Mouse (Mus musculus) right cerebral cortex, postnatal 4 days (tissue): ENCODE measurements around the gene Eno3.
A peak's percentile ranks its signal among the peaks of the same experiment; 100 is the strongest.

ENCODE experiments used
- DNase-seq: peaks from one replicate; pipeline ENCODE4 v3.0.0-alpha.2; 2022

Eno3 gene

GRCm38 (mm10) chr11:70658521-70658920, 1.5 kb downstream of the Eno3 start:
- no peak for DNase-seq

GRCm38 (mm10) chr11:70658942-70659341, 1.9 kb downstream of the Eno3 start:
- DNase-seq: no peak

- DNase-seq: no peak
These were observed 3.6 kb downstream of the Eno3 start for GRCm38 (mm10) chr11:70660571-70660970.

GRCm38 (mm10) chr11:70663101-70663500, 6.1 kb downstream of the Eno3 start:
- no peak for DNase-seq

- DNase-seq: no peak
These were observed 7.0 kb downstream of the Eno3 start for GRCm38 (mm10) chr11:70663957-70664356.

GRCm38 (mm10) chr11:70664741-70665140, 7.7 kb downstream of the Eno3 start:
- DNase-seq: no peak

- DNase-seq: no peak
These were observed 9.7 kb downstream of the Eno3 start for GRCm38 (mm10) chr11:70666687-70667086.

- DNase-seq: no peak
These were observed 10.5 kb downstream of the Eno3 start for GRCm38 (mm10) chr11:70667271-70668150.

GRCm38 (mm10) chr11:70668335-70668770, 11.4 kb downstream of the Eno3 start:
- peak; percentile 70 for DNase-seq

- peak; percentile 90 for DNase-seq
These were observed 11.9 kb downstream of the Eno3 start, which contains the start of gene Spag7 for GRCm38 (mm10) chr11:70668771-70669505. Gene Spag7 (minus strand): TSS chr11:70669416.

- DNase-seq: peak; percentile 71
These were observed 12.8 kb downstream of the Eno3 start for GRCm38 (mm10) chr11:70669582-70670345.

- no peak for DNase-seq
These were observed 13.5 kb downstream of the Eno3 start for GRCm38 (mm10) chr11:70670483-70670882.

- DNase-seq: no peak
These were observed 14.5 kb downstream of the Eno3 start for GRCm38 (mm10) chr11:70671333-70672047.

GRCm38 (mm10) chr11:70674014-70674413, 17.0 kb downstream of the Eno3 start:
- DNase-seq: no peak

GRCm38 (mm10) chr11:70674501-70674900, 17.5 kb downstream of the Eno3 start:
- no peak for DNase-seq

- DNase-seq: no peak
These were observed 21.1 kb downstream of the Eno3 start for GRCm38 (mm10) chr11:70678092-70678491.

- no peak for DNase-seq
These were observed 21.6 kb downstream of the Eno3 start for GRCm38 (mm10) chr11:70678576-70678975.

GRCm38 (mm10) chr11:70679361-70679760, 22.4 kb downstream of the Eno3 start:
- DNase-seq: no peak

- DNase-seq: no peak
These were observed 22.9 kb downstream of the Eno3 start for GRCm38 (mm10) chr11:70679894-70680293.

- DNase-seq: no peak
These were observed 24.2 kb downstream of the Eno3 start for GRCm38 (mm10) chr11:70681170-70681569.

- DNase-seq: peak; percentile 45
These were observed 25.0 kb downstream of the Eno3 start for GRCm38 (mm10) chr11:70681897-70682581.

GRCm38 (mm10) chr11:70683640-70684039, 26.6 kb downstream of the Eno3 start:
- no peak for DNase-seq
